Mouse (Mus musculus): Measurements from ENCODE around the gene Ptges2. TPM values are rescaled to one million over a fixed set of nuclear protein-coding genes. Genes with fewer than 3 reads are reported as not detected.
A peak's percentile ranks its signal among the peaks of the same experiment; 100 is the strongest.

The Ptges2 gene
- polyA plus RNA-seq, 1 experiment from 2014 or later, result 23.8 TPM

DNA sequence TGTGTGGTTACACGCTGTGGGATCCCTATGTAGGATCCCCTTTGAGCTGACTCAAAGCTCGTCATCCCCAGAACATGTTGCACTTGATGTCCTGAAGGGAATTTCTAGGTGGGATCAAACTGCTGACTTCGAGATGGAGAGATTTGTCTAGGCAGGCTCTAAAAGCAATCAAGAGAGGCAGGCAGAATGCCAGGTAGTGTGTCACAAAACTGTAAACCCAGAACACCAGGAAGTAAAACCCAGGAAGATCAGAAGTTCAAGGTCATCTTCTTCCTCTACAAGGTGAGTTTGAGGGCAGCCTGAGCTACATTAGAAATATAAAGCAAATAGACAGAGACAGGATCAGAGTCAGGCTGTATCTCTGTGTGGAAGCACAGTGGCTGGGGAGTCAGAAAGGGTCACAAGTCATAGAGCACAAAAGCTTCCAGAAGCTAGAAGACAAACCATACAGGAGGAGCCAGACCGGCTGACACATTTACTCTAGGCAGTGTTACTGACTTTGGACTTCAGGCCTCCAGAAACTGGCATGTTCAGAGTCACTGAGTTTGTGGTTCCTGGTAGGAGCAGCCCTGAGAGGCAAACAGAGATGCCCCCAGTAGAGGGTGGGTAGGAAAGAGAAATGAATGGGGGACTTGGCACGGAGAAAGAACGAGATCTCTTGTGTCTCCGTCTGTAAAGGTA is 11.6 kb downstream of the Ptges2 start:
- no peak overlapping the region for H3K27ac ChIP-seq
- no peak overlapping the region for H3K4me3 ChIP-seq
- DNase-seq (ENCODE audit: extremely low spot score, low spot score), result no peak
- H3K27me3 ChIP-seq (ENCODE audit: poor library complexity, severe bottlenecking), result no peaks in the 10 kb centered on the region
- no peaks in the 10 kb centered on the region for H3K9me3 ChIP-seq
- peaks cover 14% of the 10 kb centered on the region for H3K4me1 ChIP-seq
- 89% methylated on average over 7 of the region's 7 CpGs for WGBS
- H3K36me3 ChIP-seq (replicated peaks), result peaks cover 7% of the 10 kb centered on the region

DNA sequence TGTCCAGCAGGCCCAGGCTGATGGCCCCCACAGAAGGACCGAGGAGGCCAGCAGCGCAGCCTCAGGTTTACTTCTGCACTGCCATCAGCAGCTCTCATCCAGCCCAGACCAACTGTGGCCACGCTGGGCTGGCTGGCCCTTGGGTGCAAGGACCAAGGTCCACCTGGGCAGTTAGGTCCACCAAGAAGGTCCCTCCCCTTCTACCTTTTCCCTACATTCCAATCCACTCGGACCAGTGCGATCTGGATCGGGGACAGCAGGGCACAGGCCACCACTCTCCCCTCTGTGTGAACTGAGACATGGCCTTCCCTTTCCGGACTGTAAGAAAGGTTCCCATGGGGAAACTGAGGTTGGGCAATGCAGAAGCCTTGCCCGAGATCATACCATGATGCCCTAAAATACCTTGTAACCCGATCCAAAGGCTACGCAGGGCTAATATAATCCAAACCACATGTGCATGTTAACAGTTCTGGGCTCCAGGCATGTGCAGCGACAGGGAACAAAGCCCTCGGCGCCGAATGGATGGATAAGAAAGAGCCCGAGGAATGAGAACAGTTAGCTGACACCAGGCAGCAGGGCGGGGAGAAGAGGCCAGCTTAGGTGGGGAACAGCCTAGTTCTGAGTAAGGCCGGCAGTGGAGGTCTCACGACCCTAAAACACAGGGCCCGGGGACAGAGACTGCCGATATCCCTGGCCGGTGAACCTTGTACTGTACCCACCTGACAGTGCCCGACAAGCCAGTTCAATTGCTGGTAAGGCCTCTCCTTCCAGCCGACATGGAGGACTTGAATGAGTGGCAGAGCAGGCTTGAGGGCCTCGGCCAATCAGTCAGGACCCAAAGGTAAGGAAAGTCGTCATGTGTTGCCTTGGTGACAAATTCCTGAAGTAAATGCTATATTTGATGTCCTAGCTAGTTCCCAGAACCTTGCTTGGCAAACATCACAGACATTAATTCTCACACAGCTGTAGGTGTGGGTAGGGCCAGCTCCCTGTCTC is 13.0 kb downstream of the Ptges2 start:
- Histone ChIP-seq H3K27ac (peak overlapping the region; percentile 56), H3K36me3 (replicated peaks) (peaks cover 6% of the 10 kb centered on the region), H3K27me3 (ENCODE audit: poor library complexity, severe bottlenecking) (no peaks in the 10 kb centered on the region), H3K9me3 (no peaks in the 10 kb centered on the region), H3K4me3 (no peak overlapping the region), H3K4me1 (peaks cover 14% of the 10 kb centered on the region)
- no peak for DNase-seq (ENCODE audit: extremely low spot score, low spot score)
- 70% methylated on average over 25 of the region's 25 CpGs for WGBS

DNA sequence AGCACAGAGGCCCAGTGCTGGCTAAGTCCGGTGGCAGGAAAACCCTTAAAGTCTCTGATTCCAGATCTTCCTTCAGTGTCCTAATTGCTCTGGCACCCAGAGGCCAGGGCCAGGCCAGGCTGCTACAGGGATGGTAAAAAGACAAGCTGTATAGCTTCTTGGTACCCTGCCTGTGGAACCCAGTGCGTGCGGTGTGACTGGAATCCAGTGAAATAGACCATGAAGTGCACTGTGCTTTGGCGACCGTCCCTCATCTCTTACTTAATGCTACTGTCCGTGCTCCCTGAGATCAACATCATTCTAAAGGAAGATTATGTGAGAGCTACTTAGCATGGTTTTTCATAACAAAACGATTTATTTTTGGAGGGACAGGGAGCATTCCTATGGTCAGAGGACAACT is 15.7 kb downstream of the Ptges2 start:
- H3K27ac ChIP-seq, result no peak overlapping the region
- no peaks in the 10 kb centered on the region for H3K9me3 ChIP-seq
- no peak overlapping the region for H3K4me3 ChIP-seq
- no peaks in the 10 kb centered on the region for H3K27me3 ChIP-seq (ENCODE audit: poor library complexity, severe bottlenecking)
- no peak for DNase-seq (ENCODE audit: extremely low spot score, low spot score)
- H3K4me1 ChIP-seq, result peaks cover 14% of the 10 kb centered on the region
- WGBS, result 87% methylated on average over 7 of the region's 7 CpGs
- H3K36me3 ChIP-seq (replicated peaks), result peaks cover 32% of the 10 kb centered on the region

DNA sequence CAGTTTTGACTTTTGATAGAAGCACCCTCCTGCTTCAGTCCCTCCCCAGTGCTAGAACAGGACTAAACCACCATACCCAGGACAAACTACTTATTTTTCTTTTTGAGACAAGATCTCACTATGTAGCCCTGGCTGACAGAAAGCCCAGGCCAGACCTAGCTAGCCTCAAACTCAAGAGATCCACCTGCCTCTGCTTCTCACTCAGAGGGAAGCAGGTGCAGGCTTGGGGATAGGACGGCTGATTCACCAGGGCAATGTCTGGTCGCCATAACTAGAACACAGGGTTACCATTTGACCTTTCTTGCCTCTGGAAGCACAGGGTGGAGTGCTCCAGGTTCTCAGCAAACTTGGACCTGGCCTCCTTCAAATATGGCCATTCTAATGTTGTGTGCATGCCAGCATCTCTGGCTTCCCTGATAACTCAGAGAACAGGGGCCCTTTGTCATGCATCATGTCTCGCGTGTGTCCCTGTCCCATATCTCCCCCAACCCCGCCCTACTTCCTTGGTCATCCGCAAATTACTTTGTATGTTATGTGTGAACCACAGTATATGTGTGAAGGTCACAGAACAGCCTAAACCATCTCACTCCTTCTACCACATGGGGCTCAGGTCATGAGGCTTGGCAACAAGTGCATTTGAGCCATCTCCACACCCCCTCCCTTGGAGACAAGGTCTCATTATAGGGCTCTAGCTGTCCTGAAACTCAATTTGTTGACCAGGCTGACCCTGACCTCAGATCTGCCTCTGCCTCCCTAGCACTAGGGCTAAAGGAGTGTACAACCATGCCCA is 17.2 kb downstream of the Ptges2 start:
- WGBS, result 93% methylated on average over 6 of the region's 6 CpGs
- H3K36me3 ChIP-seq (replicated peaks), result peaks cover 47% of the 10 kb centered on the region
- H3K27me3 ChIP-seq (ENCODE audit: poor library complexity, severe bottlenecking), result no peaks in the 10 kb centered on the region
- H3K9me3 ChIP-seq, result no peaks in the 10 kb centered on the region
- H3K4me1 ChIP-seq, result peaks cover 14% of the 10 kb centered on the region
- DNase-seq (ENCODE audit: extremely low spot score, low spot score), result no peak
- H3K27ac ChIP-seq, result no peak overlapping the region
- no peak overlapping the region for H3K4me3 ChIP-seq

DNA sequence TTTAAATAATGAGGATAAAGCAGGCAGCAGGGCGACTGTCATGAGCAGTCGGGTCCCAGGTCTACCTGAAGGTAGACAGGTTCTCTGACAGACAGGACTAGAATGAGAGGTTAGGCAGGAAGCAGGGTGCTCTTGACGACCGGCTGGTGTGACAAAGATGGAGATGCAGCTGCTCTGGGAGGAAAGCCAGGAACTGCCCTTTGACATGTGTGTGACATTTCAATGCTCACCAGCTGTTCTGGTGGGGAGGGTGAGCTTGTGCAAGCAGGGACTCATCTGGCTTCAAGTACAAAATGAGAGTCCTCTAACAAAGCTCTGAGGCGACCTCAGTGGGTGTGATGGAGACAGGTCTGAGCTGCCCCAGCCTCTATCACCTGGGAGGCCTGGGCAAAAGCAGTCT is 18.2 kb downstream of the Ptges2 start:
- no peak for DNase-seq (ENCODE audit: extremely low spot score, low spot score)
- no peaks in the 10 kb centered on the region for H3K27me3 ChIP-seq (ENCODE audit: poor library complexity, severe bottlenecking)
- no peak overlapping the region for H3K4me3 ChIP-seq
- peaks cover 17% of the 10 kb centered on the region for H3K4me1 ChIP-seq
- H3K9me3 ChIP-seq, result no peaks in the 10 kb centered on the region
- H3K27ac ChIP-seq, result no peak overlapping the region
- H3K36me3 ChIP-seq (replicated peaks), result peaks cover 57% of the 10 kb centered on the region
- WGBS, result 72% methylated on average over 5 of the region's 5 CpGs

DNA sequence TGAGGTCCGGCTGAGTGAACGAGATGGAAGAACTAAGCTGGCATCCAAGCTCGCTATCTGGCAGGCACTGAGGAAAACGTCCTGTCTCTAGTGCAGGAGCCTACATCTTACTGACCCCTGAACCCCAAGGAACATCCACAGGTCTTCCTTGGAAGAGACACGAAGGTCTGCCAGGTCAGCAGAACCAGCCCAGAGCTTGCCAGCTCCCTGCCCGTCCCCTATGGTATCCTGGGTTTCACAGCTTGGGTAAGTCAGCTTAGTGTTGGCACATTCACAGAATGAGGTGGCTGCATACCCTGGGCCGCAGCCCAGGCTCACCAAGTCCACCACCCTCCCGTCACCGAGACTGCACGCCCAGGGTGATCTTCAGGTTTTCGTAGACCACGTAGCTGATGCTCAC is 20.1 kb downstream of the Ptges2 start:
- DNase-seq (ENCODE audit: extremely low spot score, low spot score), result no peak
- Histone ChIP-seq H3K9me3 (no peaks in the 10 kb centered on the region), H3K4me1 (peaks cover 13% of the 10 kb centered on the region; the same call in 1 of the 2 replicates), H3K27ac (no peak overlapping the region), H3K4me3 (no peak overlapping the region), H3K27me3 (ENCODE audit: poor library complexity, severe bottlenecking) (no peaks in the 10 kb centered on the region), H3K36me3 (replicated peaks) (peaks cover 76% of the 10 kb centered on the region)
- 92% methylated on average over 12 of the region's 12 CpGs for WGBS

DNA sequence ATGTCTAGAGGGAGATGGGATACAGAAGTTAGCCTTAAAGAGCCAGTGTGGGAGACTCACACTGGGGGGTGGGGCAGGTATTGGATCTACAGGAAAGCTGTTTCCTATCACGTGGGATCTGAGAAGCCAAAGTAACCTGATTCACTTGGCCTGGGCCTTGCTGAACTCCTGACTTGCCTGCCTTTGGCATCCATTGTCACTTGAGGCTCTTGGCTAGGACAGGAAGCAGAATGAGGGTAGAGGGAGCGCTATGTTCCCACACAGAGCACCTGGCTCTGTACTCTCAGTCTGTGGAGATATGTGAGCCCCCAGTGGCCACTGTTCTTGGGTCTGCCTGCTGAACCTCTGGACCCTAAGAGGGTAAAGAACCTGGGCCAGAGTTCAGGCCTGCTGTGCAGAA is 20.9 kb downstream of the Ptges2 start:
- Histone ChIP-seq H3K4me3 (no peak overlapping the region), H3K27ac (no peak overlapping the region), H3K9me3 (no peaks in the 10 kb centered on the region), H3K36me3 (replicated peaks) (peaks cover 82% of the 10 kb centered on the region), H3K4me1 (peaks cover 12% of the 10 kb centered on the region; the same call in 1 of the 2 replicates), H3K27me3 (ENCODE audit: poor library complexity, severe bottlenecking) (no peaks in the 10 kb centered on the region)
- no peak for DNase-seq (ENCODE audit: extremely low spot score, low spot score)
- 83% methylated on average over 2 of the region's 2 CpGs for whole genome bisulfite sequencing

DNA sequence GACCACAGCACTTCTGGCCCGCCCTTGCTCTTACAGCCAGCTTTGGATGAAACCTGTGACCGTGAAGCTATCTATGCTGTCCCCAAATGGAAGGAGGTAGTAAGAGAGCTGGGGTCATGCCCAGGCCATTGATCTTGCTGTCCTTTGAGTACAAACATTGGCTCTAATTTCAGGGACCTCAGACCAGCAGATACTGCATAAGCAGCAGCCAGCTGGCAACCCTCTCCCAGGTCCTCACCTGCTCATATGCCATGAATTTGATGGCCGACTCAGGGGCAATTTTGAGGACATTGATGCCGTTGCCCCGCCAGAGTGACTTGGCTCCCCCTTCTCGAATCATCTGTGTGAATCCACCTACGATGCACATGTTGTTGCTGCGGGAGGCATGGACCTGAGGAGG is 21.8 kb downstream of the Ptges2 start:
- 96% methylated on average over 8 of the region's 8 CpGs for WGBS
- no peaks in the 10 kb centered on the region for H3K27me3 ChIP-seq (ENCODE audit: poor library complexity, severe bottlenecking)
- no peak overlapping the region for H3K27ac ChIP-seq
- no peaks in the 10 kb centered on the region for H3K9me3 ChIP-seq
- no peak overlapping the region for H3K4me3 ChIP-seq
- peaks cover 82% of the 10 kb centered on the region for H3K36me3 ChIP-seq (replicated peaks)
- no peak for DNase-seq (ENCODE audit: extremely low spot score, low spot score)
- peaks cover 14% of the 10 kb centered on the region for H3K4me1 ChIP-seq

DNA sequence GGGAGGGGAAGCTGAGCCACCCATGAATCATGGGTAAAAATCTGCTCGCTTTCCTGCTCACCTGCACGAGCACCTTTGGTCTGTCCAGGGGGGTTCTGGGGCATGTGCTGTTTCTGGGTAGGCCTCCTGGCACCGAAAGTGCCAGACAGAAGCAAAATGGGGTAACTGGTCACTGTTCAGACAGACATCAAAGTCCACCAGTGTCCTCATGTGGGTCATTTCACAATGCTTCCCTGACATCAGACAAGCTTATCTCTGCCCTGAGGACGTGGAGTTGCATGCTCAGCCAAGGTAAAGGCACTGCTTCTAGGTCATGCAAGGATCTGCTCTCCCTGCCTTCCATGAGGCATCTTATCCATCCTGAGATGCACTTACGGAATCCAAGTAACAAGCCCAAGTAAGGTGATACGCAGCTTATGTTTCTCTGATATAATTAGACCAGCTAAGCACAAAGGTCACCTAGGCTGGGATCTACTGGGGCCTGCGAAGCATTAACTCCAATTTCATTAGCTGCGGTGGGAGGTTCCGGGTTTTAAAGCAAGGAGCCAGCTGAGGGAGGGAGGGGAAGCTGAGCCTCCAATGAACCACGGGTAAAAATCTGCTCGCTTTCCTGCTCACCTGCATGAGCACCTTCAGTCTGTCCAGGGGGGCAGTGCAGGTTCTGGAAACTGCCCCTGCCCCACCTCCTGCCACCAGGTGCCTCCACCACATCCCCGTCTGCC is 22.9 kb downstream of the Ptges2 start:
- 80% methylated on average over 12 of the region's 12 CpGs for WGBS

DNA sequence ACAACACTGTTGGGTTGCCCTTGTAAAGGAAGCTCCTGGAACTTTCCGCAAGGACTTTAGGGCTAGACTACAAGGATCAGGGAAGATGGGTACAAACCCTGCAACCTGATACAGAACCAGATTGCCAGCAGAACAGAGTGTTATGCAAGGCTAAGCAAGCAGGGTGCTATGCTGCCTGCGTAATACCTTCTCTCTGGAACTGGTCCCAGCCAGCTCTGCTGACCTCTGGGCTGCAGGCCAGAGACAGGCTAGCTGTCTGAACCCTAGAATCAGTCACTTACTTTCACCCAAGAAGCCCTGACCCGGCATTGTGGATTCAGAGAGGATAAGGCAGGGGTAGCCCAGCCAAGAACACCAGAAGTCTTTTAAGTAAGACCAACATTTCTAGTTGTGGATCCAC is 23.7 kb downstream of the Ptges2 start:
- Histone ChIP-seq H3K27me3 (ENCODE audit: poor library complexity, severe bottlenecking) (no peaks in the 10 kb centered on the region), H3K4me1 (peaks cover 32% of the 10 kb centered on the region), H3K27ac (no peak overlapping the region), H3K4me3 (no peak overlapping the region), H3K9me3 (no peaks in the 10 kb centered on the region), H3K36me3 (replicated peaks) (peaks cover 69% of the 10 kb centered on the region)
- DNase-seq (ENCODE audit: extremely low spot score, low spot score), result no peak
- 90% methylated on average over 3 of the region's 3 CpGs for WGBS

More for the DNA sequence above, 22.9 kb downstream of the Ptges2 start:
- no peak overlapping the region for H3K27ac ChIP-seq
- H3K9me3 ChIP-seq, result no peaks in the 10 kb centered on the region
- H3K36me3 ChIP-seq (replicated peaks), result peaks cover 77% of the 10 kb centered on the region
- no peak overlapping the region for H3K4me3 ChIP-seq
- H3K27me3 ChIP-seq (ENCODE audit: poor library complexity, severe bottlenecking), result no peaks in the 10 kb centered on the region
- peaks cover 25% of the 10 kb centered on the region for H3K4me1 ChIP-seq
- DNase-seq (ENCODE audit: extremely low spot score, low spot score), result no peak

DNA sequence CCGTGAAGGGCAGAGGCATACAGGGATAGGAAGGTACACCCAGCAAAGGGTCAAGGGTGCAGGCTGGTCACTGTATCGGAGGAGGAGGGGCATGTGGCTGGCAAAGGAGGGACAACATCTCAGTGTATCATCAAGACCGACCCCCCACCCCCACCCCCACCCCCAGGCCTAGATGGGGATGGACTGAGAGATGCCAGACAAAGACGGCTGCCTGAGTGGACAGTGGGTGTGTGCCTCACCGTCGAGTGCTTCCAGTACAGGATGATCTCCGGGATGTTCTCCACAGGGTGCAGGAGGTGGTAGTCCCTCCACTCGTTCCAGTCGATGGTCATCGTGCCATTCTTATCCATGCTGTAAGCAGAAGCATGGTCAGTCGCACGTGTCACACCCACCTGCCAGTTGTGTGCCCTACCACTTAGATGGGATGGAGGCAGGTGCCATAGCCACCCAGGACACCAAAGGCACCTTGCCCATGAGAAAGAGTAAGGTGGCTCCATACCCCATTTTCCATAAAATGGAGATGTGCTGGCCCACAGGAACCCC is 24.4 kb downstream of the Ptges2 start:
- WGBS, result 91% methylated on average over 12 of the region's 12 CpGs
- no peak overlapping the region for H3K27ac ChIP-seq
- H3K27me3 ChIP-seq (ENCODE audit: poor library complexity, severe bottlenecking), result no peaks in the 10 kb centered on the region
- peaks cover 62% of the 10 kb centered on the region for H3K36me3 ChIP-seq (replicated peaks)
- no peaks in the 10 kb centered on the region for H3K9me3 ChIP-seq
- H3K4me1 ChIP-seq, result peaks cover 40% of the 10 kb centered on the region
- DNase-seq (ENCODE audit: extremely low spot score, low spot score), result no peak
- no peak overlapping the region for H3K4me3 ChIP-seq

DNA sequence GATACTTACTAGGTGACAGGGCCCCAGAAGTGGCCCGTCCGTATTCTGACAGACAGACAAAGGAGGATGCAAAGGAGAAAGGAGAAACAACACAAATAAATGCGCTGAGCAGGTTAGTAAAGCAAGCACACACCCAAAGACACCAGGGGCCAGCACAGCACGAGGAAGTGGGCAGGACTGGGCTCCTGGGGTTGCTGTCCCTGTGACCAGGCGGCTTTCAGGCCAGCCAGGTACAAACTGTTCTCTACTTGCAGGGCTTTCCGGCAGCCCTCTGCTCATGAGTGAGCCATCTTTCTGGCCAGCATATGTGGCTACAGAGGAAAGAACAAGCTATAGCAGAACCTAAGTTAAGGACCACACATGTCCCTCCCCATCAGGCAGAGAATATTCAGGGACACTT is 25.0 kb downstream of the Ptges2 start:
- WGBS, result 88% methylated on average over 6 of the region's 6 CpGs
- Histone ChIP-seq H3K27ac (no peak overlapping the region), H3K9me3 (no peaks in the 10 kb centered on the region), H3K27me3 (ENCODE audit: poor library complexity, severe bottlenecking) (no peaks in the 10 kb centered on the region), H3K36me3 (replicated peaks) (peaks cover 57% of the 10 kb centered on the region), H3K4me1 (peaks cover 45% of the 10 kb centered on the region), H3K4me3 (no peak overlapping the region)
- no peak for DNase-seq (ENCODE audit: extremely low spot score, low spot score)

Data from forebrain, embryonic 10.5 days (tissue).